Mouse (Mus musculus) stomach, embryonic 16.5 days (tissue): Measurements from ENCODE around the gene Cldn13. TPM values are rescaled to one million over a fixed set of nuclear protein-coding genes. Genes with fewer than 3 reads are reported as not detected.

Source experiments
- ATAC-seq: fragments of 200-750 bp; cut with Nextera tagmentation; 2 replicates; pipeline ENCODE4 v1.8.0; 2017; ENCODE audit warnings: moderate number of reproducible peaks, moderate TSS enrichment; ENCODE audit not compliant: insufficient read depth, low FRiP score
- H3K27ac ChIP-seq: fragments of 300-500 bp; sonication (generic); 2 replicates; pipeline ENCODE4 v1.5.1; 2014; ENCODE audit warnings: low read length
- H3K27me3 ChIP-seq: fragments of 300-500 bp; sonication (generic); 2 replicates; pipeline ENCODE4 v1.6.1; 2014; ENCODE audit warnings: low read length, control low read depth, mixed read lengths; ENCODE audit not compliant: control insufficient read depth, insufficient read depth
- H3K36me3 ChIP-seq: fragments of 300-500 bp; sonication (generic); 2 replicates; pipeline ENCODE4 v1.6.1; 2014; ENCODE audit warnings: low read length; ENCODE audit not compliant: control insufficient read depth, insufficient read depth
- H3K4me1 ChIP-seq: fragments of 300-500 bp; sonication (generic); 2 replicates; pipeline ENCODE4 v1.6.1; 2014; ENCODE audit warnings: low read length, control low read depth, mixed read lengths; ENCODE audit not compliant: control insufficient read depth, insufficient read depth
- H3K4me2 ChIP-seq: fragments of 300-500 bp; sonication (generic); 2 replicates; pipeline ENCODE4 v1.6.1; 2014; ENCODE audit warnings: low read depth, low read length, mixed read lengths
- H3K4me3 ChIP-seq: fragments of 300-500 bp; sonication (generic); replicated peaks from 2 replicates; pipeline ENCODE4 v1.5.1; 2014; ENCODE audit warnings: mild to moderate bottlenecking, low read length
- H3K9ac ChIP-seq: fragments of 300-500 bp; sonication (generic); 2 replicates; pipeline ENCODE4 v1.6.1; 2014; ENCODE audit warnings: low read length
- H3K9me3 ChIP-seq: fragments of 300-500 bp; sonication (generic); replicated peaks from 2 replicates; pipeline ENCODE4 v1.6.1; 2016; ENCODE audit warnings: low read length, control low read depth; ENCODE audit not compliant: control insufficient read depth
- WGBS: fragments of 180-500 bp; shearing (Covaris S2); extraction: QIAGEN DNeasy Blood & Tissue Kit; methylation state at CpG from one replicate; pipeline ENCODE4 v1.1.7; 2014; 5-methylcytosine and 5-hydroxymethylcytosine counted together
- polyA plus RNA-seq: library from polyadenylated mRNA; unstranded; fragments of >200 nt; fragmentation: Nextera tagmentation; extraction: Ambion mirVana; gene quantifications from 2 replicates; pipeline ENCODE4 v1.2.1, GENCODE M21; 2015

Cldn13 gene
- polyA plus RNA-seq, 1 experiment from 2014 or later, result 13.5 TPM

DNA sequence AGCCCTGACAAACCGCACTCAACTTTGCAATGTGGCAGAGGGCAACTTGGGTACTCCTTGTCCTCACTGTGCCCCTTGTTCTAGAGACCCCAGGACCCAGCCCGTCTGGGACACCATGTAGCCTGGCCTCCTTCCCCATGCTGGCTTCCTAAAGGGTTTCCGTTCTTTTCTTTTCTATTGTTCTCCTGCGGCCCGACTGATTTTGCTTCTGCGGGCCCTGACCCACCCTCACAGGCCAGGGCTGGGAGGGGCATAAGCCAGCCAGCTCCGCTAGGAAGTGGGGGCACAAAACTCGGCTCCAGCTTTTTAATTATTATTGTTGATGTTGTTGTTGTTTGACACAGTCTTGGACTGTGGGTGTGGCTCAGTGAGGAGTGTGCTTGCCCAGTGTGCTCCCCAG is 23.8 kb downstream of the Cldn13 start:
- no peaks in the 10 kb centered on the region for H3K27me3 ChIP-seq
- no peak for ATAC-seq
- H3K9ac ChIP-seq, result no peak overlapping the region
- no peaks in the 10 kb centered on the region for H3K36me3 ChIP-seq
- H3K9me3 ChIP-seq, result no peaks in the 10 kb centered on the region
- no peak overlapping the region for H3K4me3 ChIP-seq
- 73% methylated on average over 8 of the region's 8 CpGs for WGBS
- H3K27ac ChIP-seq, result no peak overlapping the region
- H3K4me2 ChIP-seq, result no peak overlapping the region
- H3K4me1 ChIP-seq, result peaks cover 9% of the 10 kb centered on the region

DNA sequence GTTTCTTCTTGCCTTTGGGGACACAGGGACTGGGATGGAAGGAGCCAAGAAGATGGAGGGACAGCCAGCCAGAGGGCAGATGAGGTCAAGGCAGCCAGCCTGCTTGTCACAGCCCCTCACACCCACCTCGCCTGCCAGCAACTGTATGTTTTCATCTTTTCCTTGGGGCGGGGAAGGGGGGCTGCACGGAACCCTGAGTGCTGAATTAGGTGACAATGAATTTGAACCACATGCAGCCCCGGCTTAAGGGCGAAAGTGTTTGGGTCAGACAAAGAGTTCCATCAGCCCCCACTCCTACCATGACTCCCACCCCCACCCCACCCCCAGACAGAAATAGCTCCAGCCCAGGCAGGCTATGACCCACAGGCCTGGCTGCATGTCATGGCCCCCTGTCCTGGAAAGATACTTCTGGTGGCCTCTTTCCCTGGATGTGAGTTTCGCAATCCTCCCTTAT is 24.7 kb downstream of the Cldn13 start:
- no peaks in the 10 kb centered on the region for H3K36me3 ChIP-seq
- no peaks in the 10 kb centered on the region for H3K27me3 ChIP-seq
- H3K9me3 ChIP-seq, result no peaks in the 10 kb centered on the region
- WGBS, result 86% methylated on average over 6 of the region's 6 CpGs
- ATAC-seq, result no peak
- H3K4me3 ChIP-seq, result no peak overlapping the region
- H3K4me2 ChIP-seq, result no peak overlapping the region
- H3K9ac ChIP-seq, result no peak overlapping the region
- no peak overlapping the region for H3K27ac ChIP-seq
- H3K4me1 ChIP-seq, result peaks cover 7% of the 10 kb centered on the region

GRCm38 (mm10) chr5:134888505-134888904 is 26.8 kb downstream of the Cldn13 start:
- ATAC-seq, result no peak
- H3K4me3 ChIP-seq, result no peak overlapping the region
- H3K4me2 ChIP-seq, result no peak overlapping the region
- H3K36me3 ChIP-seq, result no peaks in the 10 kb centered on the region
- no peak overlapping the region for H3K9ac ChIP-seq
- WGBS, result 74% methylated on average over 7 of the region's 7 CpGs
- H3K9me3 ChIP-seq, result no peaks in the 10 kb centered on the region
- no peaks in the 10 kb centered on the region for H3K4me1 ChIP-seq
- no peaks in the 10 kb centered on the region for H3K27me3 ChIP-seq
- H3K27ac ChIP-seq, result no peak overlapping the region

DNA sequence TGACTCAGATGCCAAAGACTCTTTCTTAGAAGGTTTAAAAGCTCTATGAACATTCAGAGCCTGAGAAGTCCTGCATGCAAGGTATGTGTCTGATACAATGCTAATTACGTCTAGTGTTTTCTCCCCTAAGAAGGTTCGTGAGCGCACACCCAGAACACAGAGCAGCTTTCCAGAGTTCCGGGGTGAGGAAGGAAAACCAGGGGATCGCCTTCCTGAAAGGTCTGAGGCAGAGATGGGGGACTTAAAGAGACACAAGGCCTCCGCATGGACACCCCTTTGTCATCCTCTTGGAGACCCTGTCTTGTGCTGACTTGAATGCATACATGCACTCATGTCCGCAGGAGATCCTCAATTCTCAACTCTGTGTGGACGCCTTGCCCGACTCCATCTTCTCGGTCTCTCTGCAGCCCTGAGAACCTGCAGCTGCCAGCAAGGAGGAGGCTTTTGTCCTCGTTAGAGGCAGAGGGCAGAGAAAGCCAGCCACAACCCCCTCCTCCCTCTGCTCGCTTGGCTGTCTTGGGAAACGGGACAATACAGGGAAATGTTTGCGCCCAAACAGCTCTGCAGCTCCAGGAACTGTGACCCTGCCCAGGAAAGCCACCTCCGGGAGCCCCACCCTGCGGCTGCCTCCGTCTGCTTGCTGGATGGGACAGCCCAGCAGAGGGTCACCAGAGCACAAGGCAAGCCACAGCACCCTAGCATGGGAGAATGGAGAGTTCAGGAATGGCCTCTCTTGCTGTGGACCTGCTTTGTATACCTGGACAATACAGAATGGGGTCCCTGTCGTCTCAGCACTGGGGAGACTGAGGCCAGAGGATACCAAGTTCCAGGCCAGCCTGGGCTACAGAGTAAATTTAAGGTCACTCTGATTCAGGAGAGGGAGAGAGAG is 27.6 kb downstream of the Cldn13 start:
- H3K4me3 ChIP-seq, result no peak overlapping the region
- 0 out of 2 replicates have a peak, but pooled peaks cover 2% of the 10 kb centered on the region for H3K4me1 ChIP-seq
- H3K36me3 ChIP-seq, result no peaks in the 10 kb centered on the region
- ATAC-seq, result peak; percentile 42; the same call in 1 of the 2 replicates
- no peaks in the 10 kb centered on the region for H3K9me3 ChIP-seq
- WGBS, result 49% methylated on average over 18 of the region's 18 CpGs
- H3K27ac ChIP-seq, result peak overlapping the region; percentile 39
- H3K27me3 ChIP-seq, result no peaks in the 10 kb centered on the region
- 0 out of 2 replicates have a peak overlapping the region, but pooled peaks have one; percentile 18 for H3K9ac ChIP-seq
- no peak overlapping the region for H3K4me2 ChIP-seq

DNA sequence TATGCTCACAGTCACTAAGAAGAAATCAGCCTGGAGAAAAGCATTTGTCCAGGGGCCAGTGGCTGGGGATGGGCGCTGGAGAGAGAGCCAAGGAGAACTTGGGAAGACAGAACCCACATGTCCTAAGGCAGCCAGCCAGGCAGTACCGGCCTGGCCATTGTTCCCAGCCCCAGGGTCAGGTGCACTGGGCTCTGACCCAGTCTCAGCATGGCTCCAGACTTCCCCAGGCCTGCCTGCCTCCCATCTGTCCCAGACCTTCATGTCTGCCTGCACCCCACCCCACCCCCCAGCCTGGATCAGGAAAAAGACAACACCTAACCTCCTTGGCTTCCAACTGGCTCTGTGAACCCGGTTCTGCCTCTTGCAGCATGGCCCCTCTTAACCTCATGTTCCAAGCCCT is 32.2 kb downstream of the Cldn13 start:
- H3K9ac ChIP-seq, result no peak overlapping the region
- no peak overlapping the region; the same call in 1 of the 2 replicates for H3K27ac ChIP-seq
- no peaks in the 10 kb centered on the region for H3K27me3 ChIP-seq
- peak; percentile 59 for ATAC-seq
- no peak overlapping the region for H3K4me3 ChIP-seq
- WGBS, result 46% methylated on average over 3 of the region's 3 CpGs
- H3K4me2 ChIP-seq, result no peak overlapping the region
- H3K9me3 ChIP-seq, result no peaks in the 10 kb centered on the region; the same call in 1 of the 2 replicates
- 0 out of 2 replicates have a peak, but pooled peaks cover 2% of the 10 kb centered on the region for H3K4me1 ChIP-seq
- no peaks in the 10 kb centered on the region for H3K36me3 ChIP-seq

- H3K27ac ChIP-seq, result no peak overlapping the region
- WGBS, result 63% methylated on average over 10 of the region's 10 CpGs
- H3K36me3 ChIP-seq, result no peaks in the 10 kb centered on the region
- H3K4me1 ChIP-seq, result peaks cover 10% of the 10 kb centered on the region
- H3K27me3 ChIP-seq, result no peaks in the 10 kb centered on the region
- H3K9ac ChIP-seq, result no peak overlapping the region
- H3K4me2 ChIP-seq, result no peak overlapping the region
- no peaks in the 10 kb centered on the region; the same call in 1 of the 2 replicates for H3K9me3 ChIP-seq
- no peak overlapping the region for H3K4me3 ChIP-seq
- no peak for ATAC-seq
These were observed 38.5 kb downstream of the Cldn13 start for GRCm38 (mm10) chr5:134876801-134877200.

DNA sequence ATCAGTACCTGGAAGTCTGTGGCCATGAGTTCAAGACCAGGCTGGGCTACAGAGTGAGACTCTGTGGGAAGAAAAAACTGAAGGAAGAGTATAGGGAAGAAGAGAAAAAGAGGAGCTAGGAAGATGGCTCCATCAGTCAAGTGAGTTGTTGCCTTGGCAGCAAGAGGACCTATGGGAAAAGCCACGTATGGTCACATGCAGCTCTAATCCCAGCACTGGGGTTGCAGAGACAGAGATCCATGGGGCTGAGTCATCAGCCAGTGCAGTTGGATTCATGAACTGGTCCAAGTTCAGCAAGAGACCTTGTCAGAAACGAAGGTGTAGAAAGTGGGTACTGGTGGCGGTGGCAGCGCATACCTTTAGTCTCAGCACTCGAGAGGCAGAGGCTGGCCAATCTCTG is 40.1 kb downstream of the Cldn13 start:
- Histone ChIP-seq H3K9ac (no peak overlapping the region), H3K4me3 (no peak overlapping the region), H3K4me2 (no peak overlapping the region), H3K27me3 (no peaks in the 10 kb centered on the region), H3K4me1 (peaks cover 10% of the 10 kb centered on the region), H3K9me3 (no peaks in the 10 kb centered on the region), H3K27ac (no peak overlapping the region), H3K36me3 (no peaks in the 10 kb centered on the region)
- no peak for ATAC-seq
- WGBS, result 89% methylated on average over 5 of the region's 5 CpGs

DNA sequence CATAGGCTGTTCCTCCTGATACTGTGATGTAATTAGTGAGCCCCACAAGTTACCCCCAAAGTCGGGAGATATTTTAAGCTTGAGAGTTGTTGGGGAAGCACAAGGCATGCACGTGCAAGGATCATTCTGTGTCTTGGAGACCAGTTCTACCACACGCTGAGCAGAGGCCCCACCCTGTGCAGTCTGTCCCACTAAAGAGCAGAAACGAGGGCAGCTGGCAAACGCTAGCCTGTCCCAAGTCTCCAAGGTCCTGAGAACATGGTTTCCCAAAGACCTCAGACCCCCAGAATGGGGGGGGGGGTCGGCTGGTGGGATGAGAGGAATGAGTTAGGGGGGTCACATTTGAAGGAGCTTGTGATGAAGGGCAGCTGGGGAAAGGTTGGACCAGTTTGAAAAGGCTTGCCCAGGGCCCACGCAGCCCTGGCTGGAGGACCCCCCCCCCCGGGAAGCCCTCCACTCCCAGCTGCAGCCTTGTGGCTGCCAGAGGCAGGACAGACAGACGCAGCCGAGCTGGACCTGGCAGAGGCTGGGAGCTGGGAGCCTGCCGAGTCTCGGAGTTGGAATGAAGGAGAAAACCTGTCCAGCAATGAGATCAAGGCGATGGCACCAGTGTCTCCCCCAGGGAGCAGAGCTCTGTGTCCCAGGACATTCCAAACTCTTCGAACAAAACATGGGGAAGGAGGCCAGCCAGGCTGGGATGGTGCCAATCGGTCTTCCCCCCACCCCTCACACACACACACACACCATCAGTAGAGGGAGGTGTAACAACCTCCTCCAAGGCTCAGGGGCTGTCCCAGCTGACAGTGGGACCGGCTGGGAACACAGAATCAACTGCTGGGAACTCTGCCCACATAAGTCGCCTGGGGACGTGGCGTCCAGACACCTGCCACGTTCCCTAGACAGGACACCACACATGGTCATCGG is 41.1 kb downstream of the Cldn13 start:
- Histone ChIP-seq H3K9me3 (no peaks in the 10 kb centered on the region), H3K9ac (peak overlapping the region; percentile 23), H3K4me3 (no peak overlapping the region), H3K4me2 (no peak overlapping the region), H3K27ac (peak overlapping the region; percentile 38; the same call in 1 of the 2 replicates), H3K27me3 (no peaks in the 10 kb centered on the region), H3K36me3 (no peaks in the 10 kb centered on the region), H3K4me1 (peaks cover 10% of the 10 kb centered on the region)
- peak; percentile 69 for ATAC-seq
- 49% methylated on average over 21 of the region's 21 CpGs for WGBS
